Mouse (Mus musculus) liver, adult 2 months (tissue): ENCODE measurements around the gene Filip1l.

Experiments
- CTCF ChIP-seq: fragments of 200-500 bp; IDR thresholded peaks from 2 replicates; pipeline ENCODE4 v1.5.1; 2011; ENCODE audit warnings: low read depth, low read length, control low read depth
- POLR2A ChIP-seq: fragments of 200-500 bp; IDR thresholded peaks from 2 replicates; pipeline ENCODE4 v1.6.1; 2011; ENCODE audit warnings: low read length, control low read depth; ENCODE audit not compliant: insufficient read depth; ENCODE audit errors: extremely low read depth

- TF ChIP-seq CTCF, result no peak
- TF ChIP-seq POLR2A, result no peak
Observed at GRCm38 (mm10) chr16:57303716-57304115, 49.2 kb upstream of the Filip1l start.
